Comparison of ENCODE assay signal across 28 mouse cellular contexts in the genomic region with DNA sequence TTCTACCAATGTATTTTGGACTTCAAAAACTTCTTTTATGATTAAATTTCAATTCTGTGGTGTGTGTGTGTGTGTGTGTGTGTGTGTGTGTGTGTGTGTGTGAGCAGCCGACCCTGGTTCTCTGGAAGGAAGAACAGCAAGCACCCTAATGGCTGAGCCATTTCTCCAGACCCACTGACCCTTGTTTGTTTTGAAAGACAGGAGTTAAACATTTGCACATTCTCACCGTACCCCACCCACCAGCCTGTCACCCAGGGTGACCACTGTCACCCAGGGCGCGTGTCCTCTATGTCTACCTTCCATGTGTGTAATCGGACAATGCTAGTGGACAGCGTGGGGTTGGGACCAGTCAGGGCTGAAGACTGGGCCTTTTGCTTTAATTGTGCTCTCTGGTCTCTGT.
A peak's percentile ranks its signal among the peaks of the same experiment; 100 is the strongest.
DNase-seq lines count a peak whose midpoint lies in the region; ATAC-seq and TF ChIP-seq lines count a peak whose summit lies in the region.
"Had no signal": no experiment of that assay in that cellular context is flagged by ENCODE, and none has a peak within 500 bp of the region (broad histone marks: within the 10 kb centered on the region; RNA-seq: fewer than 3 reads in every experiment).

No protein-coding gene starts in this region.

- DNase-seq in kidney, adult 2 months = peak; percentile 75
- no peak for DNase-seq in liver, embryonic 13.5 days
- no peak for DNase-seq in liver
- no peak for DNase-seq in spleen, postnatal 4 days (ENCODE audit: low spot score in 2 of 2)
- DNase-seq in lung, postnatal 10 days = no peak
- DNase-seq: adrenal gland, postnatal 14 days; cerebellum, adult 11 months; cerebellum, adult 9-11 months; gastrocnemius, adult 2 months; gastrocnemius, postnatal 36 days; heart, postnatal 10 days; lung, embryonic 14.5 days; right cerebral cortex, adult 18-20 months; spleen, adult 18-20 months; thymus, adult 2 months; thymus, postnatal 36 days had no signal

- TF ChIP-seq POLR2A in kidney, adult 2 months (IDR thresholded peaks at IDR 0.05; ENCODE audit: low read depth, low read length) = no peak

- H3K4me1 ChIP-seq in kidney, adult 2 months (ENCODE audit: control insufficient read depth, insufficient read depth, low read length) = no peaks in the 10 kb centered on the region
- H3K4me1 ChIP-seq in kidney, embryonic 14.5 days (ENCODE audit: control insufficient read depth, insufficient read depth, low read length) = no peaks in the 10 kb centered on the region
- peaks cover 22% of the 10 kb centered on the region for H3K4me1 ChIP-seq in liver, embryonic 13.5 days (replicated peaks)
- H3K4me1 ChIP-seq in liver, embryonic 15.5 days (replicated peaks) = peaks cover 22% of the 10 kb centered on the region

- no peaks in the 10 kb centered on the region for H3K27me3 ChIP-seq in kidney, adult 2 months (replicated peaks; ENCODE audit: control insufficient read depth, insufficient read depth, low read length)
- no peaks in the 10 kb centered on the region for H3K27me3 ChIP-seq in kidney, embryonic 14.5 days (ENCODE audit: control insufficient read depth, insufficient read depth, low read length)
- 0 out of 2 replicates have a peak, but pooled peaks cover 2% of the 10 kb centered on the region for H3K27me3 ChIP-seq in liver, embryonic 13.5 days
- peaks cover 14% of the 10 kb centered on the region for H3K27me3 ChIP-seq in liver, embryonic 15.5 days
- H3K27me3 ChIP-seq: limb, embryonic 15.5 days had no signal

- H3K4me2 ChIP-seq in kidney, embryonic 14.5 days (replicated peaks; ENCODE audit: low read depth, low read length) = no peak overlapping the region
- no peak overlapping the region for H3K4me2 ChIP-seq in liver, embryonic 13.5 days
- H3K4me2 ChIP-seq in liver, embryonic 15.5 days = no peak overlapping the region
- H3K4me2 ChIP-seq: heart, embryonic 13.5 days; hindbrain, embryonic 14.5 days; limb, embryonic 15.5 days; lung, embryonic 14.5 days; midbrain, embryonic 11.5 days had no signal

- H3K9ac ChIP-seq in kidney, embryonic 14.5 days (ENCODE audit: low read depth, low read length) = no peak overlapping the region
- H3K9ac ChIP-seq in liver, embryonic 13.5 days = 0 out of 2 replicates have a peak overlapping the region, but pooled peaks have one; percentile 1
- H3K9ac ChIP-seq in liver, embryonic 15.5 days = peak overlapping the region; percentile 6; the same call in 1 of the 2 replicates
- H3K9ac ChIP-seq: heart, embryonic 13.5 days; hindbrain, embryonic 14.5 days; limb, embryonic 15.5 days; lung, embryonic 14.5 days had no signal

- no peaks in the 10 kb centered on the region for H3K36me3 ChIP-seq in kidney, adult 2 months (ENCODE audit: control insufficient read depth, insufficient read depth, low read length)
- no peaks in the 10 kb centered on the region for H3K36me3 ChIP-seq in kidney, embryonic 14.5 days (ENCODE audit: control insufficient read depth, insufficient read depth, low read length)
- H3K36me3 ChIP-seq in liver, embryonic 13.5 days = no peaks in the 10 kb centered on the region
- no peaks in the 10 kb centered on the region for H3K36me3 ChIP-seq in liver, embryonic 15.5 days (replicated peaks)
- H3K36me3 ChIP-seq: heart, embryonic 13.5 days; limb, embryonic 15.5 days had no signal

- no peak overlapping the region for H3K4me3 ChIP-seq in kidney, adult 2 months (ENCODE audit: insufficient read depth, low read depth, low read length)
- no peak overlapping the region for H3K4me3 ChIP-seq in kidney, embryonic 14.5 days (ENCODE audit: low read length)
- H3K4me3 ChIP-seq in liver, embryonic 13.5 days (replicated peaks) = no peak overlapping the region
- H3K4me3 ChIP-seq in liver, embryonic 15.5 days (replicated peaks) = no peak overlapping the region
- H3K4me3 ChIP-seq: erythroblast, embryonic 14.5 days; gastrocnemius, adult 2 months; heart, embryonic 13.5 days; layer of hippocampus, adult 2 months; left cerebral cortex, adult 2 months; limb, embryonic 15.5 days had no signal

- no peaks in the 10 kb centered on the region for H3K9me3 ChIP-seq in kidney, embryonic 14.5 days (ENCODE audit: control insufficient read depth, low read length)
- no peaks in the 10 kb centered on the region for H3K9me3 ChIP-seq in liver, embryonic 13.5 days (replicated peaks)
- H3K9me3 ChIP-seq in liver, embryonic 15.5 days (replicated peaks) = no peaks in the 10 kb centered on the region
- H3K9me3 ChIP-seq: heart, embryonic 13.5 days; limb, embryonic 15.5 days had no signal

- 67% methylated on average over 6 of the region's 6 CpGs for WGBS in kidney, adult 2 months
- 85% methylated on average over 6 of the region's 6 CpGs for WGBS in kidney, embryonic 14.5 days
- WGBS in liver, embryonic 13.5 days (ENCODE audit: insufficient replicate concordance) = 83% methylated on average over 6 of the region's 6 CpGs
- WGBS in liver, embryonic 15.5 days (ENCODE audit: insufficient replicate concordance) = 78% methylated on average over 6 of the region's 6 CpGs

- H3K27ac ChIP-seq in kidney, adult 2 months (ENCODE audit: insufficient read depth, low read depth, low read length) = no peak overlapping the region
- H3K27ac ChIP-seq in kidney, embryonic 14.5 days (ENCODE audit: low read depth, low read length) = no peak overlapping the region
- H3K27ac ChIP-seq in liver, embryonic 13.5 days = peak overlapping the region; percentile 32
- peak overlapping the region; percentile 66; the same call in 1 of the 2 replicates for H3K27ac ChIP-seq in liver, embryonic 15.5 days (replicated peaks)
- H3K27ac ChIP-seq: gastrocnemius, adult 2 months; heart, embryonic 13.5 days; hindbrain, embryonic 14.5 days; layer of hippocampus, adult 2 months; left cerebral cortex, adult 2 months; limb, embryonic 15.5 days had no signal

- TF ChIP-seq CTCF in kidney, adult 2 months (conservative IDR thresholded peaks at IDR 0.05; ENCODE audit: insufficient read depth, insufficient read length, low read depth, low read length) = no peak

- no peak for ATAC-seq in kidney, embryonic 14.5 days (ENCODE audit: low FRiP score, low TSS enrichment)
- ATAC-seq in liver, embryonic 13.5 days (ENCODE audit: low read depth) = no peak
- ATAC-seq in liver, embryonic 15.5 days (ENCODE audit: insufficient read depth) = peak; percentile 28; the same call in 1 of the 2 replicates
- ATAC-seq: forebrain, embryonic 16.5 days; intestine, postnatal 0 days; midbrain, embryonic 16.5 days had no signal

Comparison
In these comparisons a context has a peak if more than half of its experiments do, and no peak if none do; other contexts are left out.
1. H3K27ac ChIP-seq: peak in liver, embryonic 13.5 days (single experiment) and liver, embryonic 15.5 days (single experiment); none in kidney, adult 2 months (single experiment) and kidney, embryonic 14.5 days (single experiment).